Mouse (Mus musculus) left cerebral cortex, adult 8-10 months (tissue): ENCODE data around the gene Dnajb13. TPM values are rescaled to one million over a fixed set of nuclear protein-coding genes. Genes with fewer than 3 reads are reported as not detected.

Experiments used
- DNase-seq, 2 experiments: peaks; one replicate each; pipeline ENCODE4 v3.0.0; 2022; ENCODE audit warnings: low spot score in 2 of 2
- total RNA-seq, 4 experiments: library from RNA; stranded (reverse); gene quantifications; 2 replicates each; pipeline ENCODE4 v1.2.4; 2022

Dnajb13 gene
- total RNA-seq, 4 experiments from 2014 or later, result 0.48 to 1.1 (median 0.79) TPM

- DNase-seq, result no peak
Measured at GRCm38 (mm10) chr7:100459862-100460261, 54.9 kb downstream of the Dnajb13 start.

GRCm38 (mm10) chr7:100458153-100458552 lies 56.6 kb downstream of the Dnajb13 start:
- DNase-seq, result no peak

Other genes with a start within 250 kb of the Dnajb13 start
- 1 to 10 TPM; 4.4 to 8.6 (median 6.8) TPM for gene P4ha3, start 229.4 kb downstream of the Dnajb13 start, total RNA-seq
- gene C2cd3, start 142.7 kb downstream of the Dnajb13 start, total RNA-seq, result 10 to 100 TPM; 19.9 to 27.9 (median 25.3) TPM
- 100 to 1,000 TPM; 187 to 234 (median 214) TPM for gene Ppme1, start 142.7 kb downstream of the Dnajb13 start, total RNA-seq
- gene Ucp3, start 42.0 kb downstream of the Dnajb13 start, total RNA-seq, result 1 to 10 TPM; 2.8 to 5.7 (median 3.3) TPM
- 100 to 1,000 TPM in 1 of 4 experiments, 10 to 100 TPM in 3; 63.3 to 124 (median 79.8) TPM for gene Ucp2, start 21.6 kb downstream of the Dnajb13 start, total RNA-seq
- gene Coa4, start 22.1 kb upstream of the Dnajb13 start, total RNA-seq, result 10 to 100 TPM in 1 of 4 experiments, 1 to 10 TPM in 3; 8.2 to 10.3 (median 9.5) TPM
- 100 to 1,000 TPM; 362 to 393 (median 380) TPM for gene Rab6a, start 92.5 kb upstream of the Dnajb13 start, total RNA-seq
- 10 to 100 TPM; 70.6 to 83.2 (median 77.7) TPM for gene Mrpl48, start 93.3 kb upstream of the Dnajb13 start, total RNA-seq
- 100 to 1,000 TPM; 265 to 312 (median 276) TPM for gene Plekhb1, start 147.5 kb upstream of the Dnajb13 start, total RNA-seq
- gene Fam168a, start 191.7 kb upstream of the Dnajb13 start, total RNA-seq, result 100 to 1,000 TPM; 212 to 237 (median 224) TPM